Mouse (Mus musculus): ENCODE data around the gene Xndc1.

DNA sequence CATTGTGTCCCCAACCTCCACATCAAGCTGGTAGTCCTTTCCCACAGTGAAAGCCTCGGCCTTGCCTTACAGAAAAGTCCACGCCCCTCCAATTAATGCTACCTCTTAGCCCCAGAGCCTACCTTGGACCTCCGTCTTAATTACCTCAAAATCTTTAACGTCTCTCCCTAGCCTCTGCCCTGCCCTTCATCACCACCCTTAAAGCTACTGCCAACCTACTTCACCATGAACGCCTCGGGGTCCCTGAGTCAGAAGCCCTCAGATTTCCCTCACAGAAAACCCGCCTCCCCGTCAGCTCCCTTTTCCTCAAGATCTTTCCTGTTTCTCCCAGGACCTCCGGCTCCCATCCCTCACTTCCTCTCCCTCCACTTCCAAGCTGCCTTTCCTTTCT is 661 bp upstream of the Xndc1 start:
- no peak for TF ChIP-seq CEBPB (IDR thresholded peaks at IDR 0.05; ENCODE audit: insufficient read depth, poor library complexity, severe bottlenecking)
- TF ChIP-seq TCF12 (IDR thresholded peaks at IDR 0.05; ENCODE audit: insufficient read depth, poor library complexity, severe bottlenecking) = no peak
